ENCODE assay signal across 27 mouse cellular contexts in the genomic region with DNA sequence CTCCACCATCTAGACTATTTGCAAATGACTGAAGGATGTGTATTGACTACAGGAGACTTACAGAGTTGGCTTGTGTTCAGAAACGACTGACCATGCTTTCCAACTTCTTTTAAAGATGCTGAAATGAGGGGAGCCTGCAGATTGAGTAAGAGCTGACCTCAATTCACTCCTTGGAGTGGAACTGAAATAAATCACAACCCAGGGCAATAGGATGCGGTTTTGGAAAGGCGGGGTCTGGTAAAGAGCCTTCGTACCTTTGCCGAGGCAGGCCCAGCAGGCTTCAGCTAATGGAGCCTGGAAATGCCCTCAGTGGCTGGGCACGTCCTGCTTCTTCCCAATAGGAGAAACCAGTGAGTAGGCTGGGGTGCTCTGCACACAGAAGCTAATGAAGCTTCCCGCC.
"Had no signal": no experiment of that assay in that cellular context is flagged by ENCODE, and none has a peak within 500 bp of the region (broad histone marks: within the 10 kb centered on the region; RNA-seq: fewer than 3 reads in every experiment).

No protein-coding gene starts in this region.

- H3K4me1 ChIP-seq: embryonic facial prominence, embryonic 10.5 days; embryonic facial prominence, embryonic 12.5 days; embryonic facial prominence, embryonic 15.5 days; forebrain, embryonic 12.5 days; forebrain, embryonic 13.5 days; forebrain, embryonic 15.5 days had no signal

- H3K9ac ChIP-seq: embryonic facial prominence, embryonic 12.5 days; embryonic facial prominence, embryonic 13.5 days; embryonic facial prominence, embryonic 15.5 days; forebrain, embryonic 12.5 days; forebrain, embryonic 13.5 days; forebrain, embryonic 15.5 days; forebrain, postnatal 0 days had no signal

- H3K27ac ChIP-seq: embryonic facial prominence, embryonic 10.5 days; embryonic facial prominence, embryonic 12.5 days; embryonic facial prominence, embryonic 13.5 days; embryonic facial prominence, embryonic 15.5 days; forebrain, embryonic 12.5 days; forebrain, embryonic 13.5 days; forebrain, embryonic 15.5 days; gastrocnemius, adult 2 months; heart, adult 2 months had no signal

- H3K27me3 ChIP-seq: embryonic facial prominence, embryonic 12.5 days; embryonic facial prominence, embryonic 13.5 days; embryonic facial prominence, embryonic 15.5 days; forebrain, embryonic 12.5 days; forebrain, embryonic 13.5 days; forebrain, embryonic 15.5 days had no signal

- H3K4me2 ChIP-seq: embryonic facial prominence, embryonic 12.5 days; embryonic facial prominence, embryonic 13.5 days; embryonic facial prominence, embryonic 15.5 days; forebrain, embryonic 12.5 days; forebrain, embryonic 13.5 days; forebrain, embryonic 15.5 days had no signal

- ATAC-seq: forebrain, embryonic 13.5 days; forebrain, embryonic 14.5 days; forebrain, embryonic 15.5 days; forebrain, embryonic 16.5 days; forebrain, postnatal 0 days had no signal

- H3K4me3 ChIP-seq: embryonic facial prominence, embryonic 10.5 days; embryonic facial prominence, embryonic 12.5 days; embryonic facial prominence, embryonic 13.5 days; embryonic facial prominence, embryonic 15.5 days; erythroblast, embryonic 14.5 days; forebrain, embryonic 12.5 days; forebrain, embryonic 13.5 days; forebrain, embryonic 15.5 days; gastrocnemius, adult 2 months; heart, adult 2 months had no signal

- H3K9me3 ChIP-seq: embryonic facial prominence, embryonic 10.5 days; embryonic facial prominence, embryonic 12.5 days; embryonic facial prominence, embryonic 13.5 days; embryonic facial prominence, embryonic 15.5 days; forebrain, embryonic 12.5 days; forebrain, embryonic 13.5 days; forebrain, embryonic 15.5 days had no signal

- DNase-seq: cerebellum, adult 2 months; cerebellum, adult 8-10 months; cerebellum, adult 9-10 months; cerebellum, adult 9-11 months; cerebellum, postnatal 10 days; cerebellum, postnatal 14 days; cerebellum, postnatal 25 days; cerebellum, postnatal 36 days; embryo, embryonic 11 days; forebrain, postnatal 0 days; gastrocnemius, adult 2 months; gastrocnemius, postnatal 10 days; gastrocnemius, postnatal 14 days; gastrocnemius, postnatal 25 days; gastrocnemius, postnatal 36 days; heart, adult 18-20 months; heart, adult 2 months had no signal

- H3K36me3 ChIP-seq: embryonic facial prominence, embryonic 10.5 days; embryonic facial prominence, embryonic 12.5 days; embryonic facial prominence, embryonic 13.5 days; embryonic facial prominence, embryonic 15.5 days; forebrain, embryonic 12.5 days; forebrain, embryonic 15.5 days had no signal
